Comparison of ENCODE assay signal across 8 mouse cellular contexts in genomic region chr13:108812956-108813355, GRCm38 (mm10).
DNase-seq lines count a peak whose midpoint lies in the region; ATAC-seq lines count a peak whose summit lies in the region.

No protein-coding gene starts in this region.

- ATAC-seq in megakaryocyte-erythroid progenitor cell, adult 5-6 weeks (replicated peaks; ENCODE audit: low FRiP score, low TSS enrichment, poor library complexity, severe bottlenecking) = peak; percentile 65

- DNase-seq in heart, adult 8-10 months (ENCODE audit: low spot score) = peak; percentile 1
- DNase-seq in heart, adult 9 months (ENCODE audit: low spot score in 2 of 2) = no peak
- peak; percentile 80 for DNase-seq in 416B (ENCODE audit: low read depth)
- peak; percentile 69 for DNase-seq in adrenal gland, postnatal 10 days
- peak; percentile 29 for DNase-seq in embryo, embryonic 11.5 days (ENCODE audit: low read depth, low spot score)
- DNase-seq in layer of hippocampus, adult 11-12 months (ENCODE audit: low spot score) = peak; percentile 37
- DNase-seq in spleen, adult 18-20 months = no peak

Comparison
In these comparisons a context has a peak if more than half of its experiments do, and no peak if none do; other contexts are left out.
1. DNase-seq: peak in heart, adult 8-10 months (single experiment), 416B (single experiment), adrenal gland, postnatal 10 days (single experiment), embryo, embryonic 11.5 days (single experiment) and layer of hippocampus, adult 11-12 months (single experiment); none in heart, adult 9 months (0 of 2) and spleen, adult 18-20 months (0 of 2).